Mouse (Mus musculus) neutrophil, adult 5-6 weeks (primary cell): Measurements from ENCODE around the gene Nup93. TPM values are rescaled to one million over a fixed set of nuclear protein-coding genes. Genes with fewer than 3 reads are reported as not detected.
A peak's percentile ranks its signal among the peaks of the same experiment; 100 is the strongest.

Experiments used
- ATAC-seq: fragments of 151-379, 151-347 bp; 2 replicates; pipeline ENCODE4 v1.8.0; 2017; ENCODE audit warnings: mild to moderate bottlenecking, moderate TSS enrichment; ENCODE audit not compliant: insufficient number of reproducible peaks, poor library complexity, low FRiP score, severe bottlenecking; ENCODE audit errors: extremely low read depth
- total RNA-seq: library from RNA; stranded (forward); fragments of 200-1000 nt; gene quantifications from 2 replicates; pipeline ENCODE4 v1.2.3, GENCODE M21; 2017

Nup93 gene
- total RNA-seq, 1 experiment from 2014 or later: 14.1 TPM

GRCm38 (mm10) chr8:94343290-94343689 is 128.9 kb downstream of the Nup93 start:
- peak; percentile 57 for ATAC-seq

DNA sequence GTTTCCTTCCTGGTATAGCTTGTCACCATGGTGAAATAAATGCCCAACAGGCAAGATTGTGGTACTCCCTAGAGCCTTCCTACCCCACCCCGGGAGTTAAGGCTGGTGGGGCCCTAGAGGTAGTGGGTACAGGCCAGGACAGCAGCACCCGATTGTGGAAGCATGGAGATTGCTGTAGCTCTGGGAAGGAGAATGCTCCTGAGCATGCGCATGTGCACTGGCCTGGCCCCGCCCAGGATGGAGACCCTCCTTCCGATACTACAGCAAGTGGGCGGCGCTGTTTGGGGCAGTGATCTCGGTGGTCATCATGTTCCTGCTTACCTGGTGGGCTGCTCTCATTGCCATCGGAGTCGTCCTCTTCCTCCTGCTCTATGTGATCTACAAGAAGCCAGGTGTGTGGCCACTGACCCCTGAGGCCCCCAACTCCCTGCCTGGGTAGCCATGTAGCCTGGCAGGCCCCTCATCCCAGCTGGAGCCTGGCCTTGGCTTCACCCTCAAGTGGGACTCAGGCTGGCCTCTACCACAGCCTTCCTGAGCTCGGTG is 129.5 kb downstream of the Nup93 start:
- ATAC-seq: no peak

- no peak for ATAC-seq
These were observed 131.3 kb downstream of the Nup93 start for GRCm38 (mm10) chr8:94345657-94346056.

DNA sequence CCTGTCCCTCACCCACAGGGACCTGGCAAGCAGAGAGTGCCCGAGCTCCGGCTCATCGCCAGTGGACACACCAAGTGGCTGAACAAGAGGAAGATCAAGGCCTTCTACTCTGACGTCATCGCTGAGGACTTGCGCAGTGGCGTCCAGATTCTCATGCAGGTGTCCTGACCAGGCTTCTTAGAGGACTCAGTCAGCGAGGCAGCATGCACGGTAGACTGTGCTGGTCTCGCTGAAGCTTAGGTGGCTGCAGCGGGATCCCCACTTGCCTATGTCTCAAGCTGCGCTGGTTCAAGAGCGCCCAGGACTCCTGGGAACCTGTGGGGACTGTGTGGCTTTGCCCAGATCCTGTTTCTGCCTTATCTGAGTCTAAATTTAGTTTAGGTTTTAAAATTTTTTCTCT is 131.9 kb downstream of the Nup93 start:
- peak; percentile 20; the same call in 1 of the 2 replicates for ATAC-seq

- ATAC-seq: no peak
These were observed 134.1 kb downstream of the Nup93 start for GRCm38 (mm10) chr8:94348425-94348824.

GRCm38 (mm10) chr8:94354069-94354531 is 139.7 kb downstream of the Nup93 start:
- peak; percentile 62 for ATAC-seq

- ATAC-seq: peak; percentile 51
These were observed 140.2 kb downstream of the Nup93 start for GRCm38 (mm10) chr8:94354571-94354970.

- ATAC-seq: no peak
These were observed 142.9 kb downstream of the Nup93 start for GRCm38 (mm10) chr8:94357220-94357619.

GRCm38 (mm10) chr8:94358541-94358940 is 144.2 kb downstream of the Nup93 start:
- ATAC-seq: no peak

DNA sequence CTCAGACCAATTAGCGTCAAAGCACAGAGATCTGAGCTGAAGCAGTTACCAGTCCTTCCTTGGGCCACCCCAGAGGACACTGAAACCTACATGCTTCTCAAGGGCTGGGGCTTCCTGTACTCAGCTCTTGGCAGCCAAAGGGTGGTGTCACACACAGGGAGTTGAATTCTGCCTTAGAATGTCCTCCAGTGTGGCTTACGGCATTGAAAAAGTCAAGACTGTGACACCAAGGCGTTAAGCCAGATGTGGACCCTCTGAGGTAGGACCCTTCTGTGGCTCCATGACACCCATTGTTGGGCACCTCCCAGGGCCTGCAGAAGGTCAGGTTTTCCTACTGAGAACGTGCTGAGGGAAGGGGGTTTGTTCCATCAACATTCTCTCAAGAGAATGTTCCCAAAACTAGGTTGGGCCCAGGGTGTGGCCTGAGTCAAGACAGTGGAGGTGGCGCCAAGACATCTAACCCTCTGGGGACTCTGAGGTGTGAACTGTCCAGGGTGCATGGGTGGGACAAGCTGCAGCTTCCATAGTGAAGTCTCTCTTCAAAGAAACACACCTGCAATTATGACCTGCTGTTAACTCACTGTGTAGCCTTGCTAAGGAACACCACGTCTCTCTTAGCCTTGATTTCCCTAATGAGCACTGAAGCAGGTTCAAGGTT is 147.5 kb downstream of the Nup93 start:
- no peak for ATAC-seq

- ATAC-seq: no peak
These were observed 148.4 kb downstream of the Nup93 start for GRCm38 (mm10) chr8:94362607-94363239.

DNA sequence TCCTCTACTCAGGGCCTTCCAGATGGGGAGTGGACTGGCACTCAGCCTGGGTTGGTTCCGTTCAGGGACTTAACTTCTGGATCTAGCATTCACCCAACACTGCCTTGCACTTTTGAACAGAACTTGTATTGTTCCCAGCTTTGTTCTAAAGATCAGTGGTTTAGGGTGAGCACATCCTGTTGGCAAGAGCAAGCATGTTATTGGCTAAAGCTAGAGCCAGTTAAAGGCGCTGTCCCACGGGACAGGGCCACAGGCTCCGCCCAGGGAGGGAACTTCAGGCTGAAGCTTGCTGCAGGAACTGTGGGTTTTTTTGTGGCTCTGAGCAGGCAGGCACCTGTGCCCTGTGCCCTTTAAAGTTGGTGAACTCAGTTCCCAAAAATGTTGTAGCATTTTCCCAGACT is 148.9 kb downstream of the Nup93 start:
- peak; percentile 76 for ATAC-seq

GRCm38 (mm10) chr8:94363906-94364305 is 149.5 kb downstream of the Nup93 start:
- no peak for ATAC-seq

GRCm38 (mm10) chr8:94364686-94365312 is 150.4 kb downstream of the Nup93 start:
- ATAC-seq: no peak

DNA sequence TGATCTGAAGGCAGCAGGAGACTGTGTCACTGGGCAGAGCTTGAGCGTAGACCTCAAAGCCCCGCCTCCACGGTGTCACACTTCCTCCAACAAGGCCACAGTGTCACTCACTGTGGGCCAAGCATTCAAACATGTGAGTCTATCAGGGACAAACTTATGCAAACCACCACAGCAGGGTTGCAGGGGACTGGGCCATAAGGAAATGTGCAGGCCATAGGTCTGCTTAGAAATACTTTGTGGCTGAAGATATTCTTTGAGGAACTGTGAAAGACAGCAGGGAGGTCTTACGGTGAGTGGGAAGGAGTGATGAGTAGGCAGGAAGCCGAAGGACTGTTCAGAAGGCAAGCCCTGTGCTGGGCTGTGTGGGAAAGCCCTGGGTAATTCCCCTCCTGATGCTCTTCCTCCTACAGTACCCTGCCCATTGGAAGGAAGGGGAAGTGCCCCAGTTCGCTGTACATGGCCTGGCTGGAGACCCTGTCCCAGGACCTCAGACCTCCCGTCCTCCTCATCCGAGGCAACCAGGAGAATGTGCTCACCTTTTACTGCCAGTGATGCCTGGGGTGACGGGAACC is 151.1 kb downstream of the Nup93 start:
- peak; percentile 87 for ATAC-seq

Other genes starting within 250 kb of the Nup93 start
- gene Amfr, start 201.7 kb upstream of the Nup93 start, total RNA-seq: 108 and 112 TPM in 2 replicates
- 41.6 and 59.9 TPM in 2 replicates for gene Nudt21, start 177.5 kb upstream of the Nup93 start, total RNA-seq
- 10.5 and 10.7 TPM in 2 replicates for gene Ogfod1, start 177.4 kb upstream of the Nup93 start, total RNA-seq
- gene Bbs2, start 115.6 kb upstream of the Nup93 start, total RNA-seq: 16.3 and 19.9 TPM in 2 replicates
- not detected in 2 replicates for gene Mt4, start 77.4 kb upstream of the Nup93 start, total RNA-seq
- not detected in 2 replicates for gene Mt3, start 62.0 kb upstream of the Nup93 start, total RNA-seq
- not detected in 2 replicates for gene Mt2, start 41.9 kb upstream of the Nup93 start, total RNA-seq
- gene Mt1, start 35.5 kb upstream of the Nup93 start, total RNA-seq: 5.2 TPM in 1 of 2 replicates, not detected in the other
- gene Slc12a3, start 114.6 kb downstream of the Nup93 start, total RNA-seq: 0.86 and 3.1 TPM in 2 replicates
- gene Herpud1, start 171.9 kb downstream of the Nup93 start, total RNA-seq: 142 and 154 TPM in 2 replicates
- gene Nlrc5, start 219.8 kb downstream of the Nup93 start, total RNA-seq: 64.4 and 66.7 TPM in 2 replicates